Mouse (Mus musculus): ENCODE data around the gene Gm20518. TPM values are rescaled to one million over a fixed set of nuclear protein-coding genes. Genes with fewer than 3 reads are reported as not detected.

Gene Gm20518
- polyA plus RNA-seq, 1 experiment from 2014 or later = 0.12 TPM

- WGBS = 42% methylated on average over 3 of the region's 3 CpGs
- no peak for ATAC-seq (ENCODE audit: extremely low read depth, insufficient number of reproducible peaks, low FRiP score, low TSS enrichment)
- Histone ChIP-seq H3K4me1 (peaks cover 26% of the 10 kb centered on the region), H3K27ac (replicated peaks) (peak overlapping the region; percentile 53; the same call in 1 of the 2 replicates), H3K9me3 (no peaks in the 10 kb centered on the region), H3K4me2 (no peak overlapping the region), H3K9ac (peak overlapping the region; percentile 66; the same call in 1 of the 2 replicates), H3K4me3 (no peak overlapping the region), H3K27me3 (replicated peaks) (no peaks in the 10 kb centered on the region), H3K36me3 (no peaks in the 10 kb centered on the region; the same call in 1 of the 2 replicates)
These were observed 1.1 kb upstream of the Gm20518 start for GRCm38 (mm10) chr16:17892606-17893005.

- WGBS = under 1% methylated on average over 44 of the region's 44 CpGs
- Histone ChIP-seq H3K9ac (peak overlapping the region; percentile 98), H3K27me3 (replicated peaks) (no peaks in the 10 kb centered on the region), H3K4me1 (peaks cover 30% of the 10 kb centered on the region), H3K9me3 (no peaks in the 10 kb centered on the region), H3K4me3 (peak overlapping the region; percentile 95), H3K36me3 (no peaks in the 10 kb centered on the region; the same call in 1 of the 2 replicates), H3K4me2 (peak overlapping the region; percentile 89), H3K27ac (replicated peaks) (peak overlapping the region; percentile 98)
- ATAC-seq (ENCODE audit: extremely low read depth, insufficient number of reproducible peaks, low FRiP score, low TSS enrichment) = peak; percentile 65
These were observed 429 bp downstream of the Gm20518 start for GRCm38 (mm10) chr16:17890917-17891566.

GRCm38 (mm10) chr16:17890342-17890727 is 1.1 kb downstream of the Gm20518 start:
- H3K4me3 ChIP-seq = peak overlapping the region; percentile 95
- H3K4me1 ChIP-seq = peaks cover 30% of the 10 kb centered on the region
- peak overlapping the region; percentile 89 for H3K4me2 ChIP-seq
- peak overlapping the region; percentile 98 for H3K9ac ChIP-seq
- no peak for ATAC-seq (ENCODE audit: extremely low read depth, insufficient number of reproducible peaks, low FRiP score, low TSS enrichment)
- H3K9me3 ChIP-seq = no peaks in the 10 kb centered on the region
- no peaks in the 10 kb centered on the region; the same call in 1 of the 2 replicates for H3K36me3 ChIP-seq
- H3K27me3 ChIP-seq (replicated peaks) = no peaks in the 10 kb centered on the region
- 55% methylated on average over 2 of the region's 2 CpGs for WGBS
- H3K27ac ChIP-seq (replicated peaks) = peak overlapping the region; percentile 98

GRCm38 (mm10) chr16:17889689-17890341 is 1.7 kb downstream of the Gm20518 start:
- WGBS = 80% methylated on average over 6 of the region's 6 CpGs
- Histone ChIP-seq H3K4me1 (peaks cover 30% of the 10 kb centered on the region), H3K27ac (replicated peaks) (0 out of 2 replicates have a peak overlapping the region, but pooled peaks have one; percentile 98), H3K4me2 (peak overlapping the region; percentile 89), H3K27me3 (replicated peaks) (no peaks in the 10 kb centered on the region), H3K9ac (peak overlapping the region; percentile 98), H3K36me3 (peaks cover 2% of the 10 kb centered on the region; the same call in 1 of the 2 replicates), H3K9me3 (no peaks in the 10 kb centered on the region), H3K4me3 (peak overlapping the region; percentile 95)
- no peak for ATAC-seq (ENCODE audit: extremely low read depth, insufficient number of reproducible peaks, low FRiP score, low TSS enrichment)

GRCm38 (mm10) chr16:17884116-17884515 is 7.4 kb downstream of the Gm20518 start:
- H3K4me3 ChIP-seq = no peak overlapping the region
- WGBS = 56% methylated on average over 6 of the region's 6 CpGs
- peaks cover 19% of the 10 kb centered on the region; the same call in 1 of the 2 replicates for H3K36me3 ChIP-seq
- H3K27me3 ChIP-seq (replicated peaks) = no peaks in the 10 kb centered on the region
- no peak for ATAC-seq (ENCODE audit: extremely low read depth, insufficient number of reproducible peaks, low FRiP score, low TSS enrichment)
- no peak overlapping the region for H3K4me2 ChIP-seq
- H3K27ac ChIP-seq (replicated peaks) = no peak overlapping the region
- H3K9ac ChIP-seq = no peak overlapping the region
- no peaks in the 10 kb centered on the region for H3K9me3 ChIP-seq
- H3K4me1 ChIP-seq = peaks cover 40% of the 10 kb centered on the region

- Histone ChIP-seq H3K4me1 (peaks cover 46% of the 10 kb centered on the region), H3K9ac (no peak overlapping the region), H3K4me2 (no peak overlapping the region), H3K9me3 (no peaks in the 10 kb centered on the region), H3K27me3 (replicated peaks) (no peaks in the 10 kb centered on the region), H3K27ac (replicated peaks) (no peak overlapping the region), H3K4me3 (no peak overlapping the region), H3K36me3 (peaks cover 19% of the 10 kb centered on the region)
- ATAC-seq (ENCODE audit: extremely low read depth, insufficient number of reproducible peaks, low FRiP score, low TSS enrichment) = no peak
These were observed 9.3 kb downstream of the Gm20518 start for GRCm38 (mm10) chr16:17882196-17882595.

- Histone ChIP-seq H3K4me3 (no peak overlapping the region), H3K27me3 (replicated peaks) (no peaks in the 10 kb centered on the region), H3K36me3 (peaks cover 17% of the 10 kb centered on the region), H3K9ac (no peak overlapping the region), H3K27ac (replicated peaks) (no peak overlapping the region), H3K4me2 (no peak overlapping the region), H3K4me1 (peaks cover 53% of the 10 kb centered on the region), H3K9me3 (no peaks in the 10 kb centered on the region)
- 81% methylated on average over 4 of the region's 4 CpGs for WGBS
- no peak for ATAC-seq (ENCODE audit: extremely low read depth, insufficient number of reproducible peaks, low FRiP score, low TSS enrichment)
These were observed 11.9 kb downstream of the Gm20518 start for GRCm38 (mm10) chr16:17879571-17879970.

- Histone ChIP-seq H3K4me3 (no peak overlapping the region), H3K27me3 (replicated peaks) (no peaks in the 10 kb centered on the region), H3K4me1 (peaks cover 63% of the 10 kb centered on the region), H3K9ac (no peak overlapping the region), H3K36me3 (peaks cover 17% of the 10 kb centered on the region), H3K9me3 (no peaks in the 10 kb centered on the region), H3K4me2 (no peak overlapping the region), H3K27ac (replicated peaks) (no peak overlapping the region)
- WGBS = 90% methylated on average over 1 of the region's 1 CpGs
- ATAC-seq (ENCODE audit: extremely low read depth, insufficient number of reproducible peaks, low FRiP score, low TSS enrichment) = no peak
These were observed 15.4 kb downstream of the Gm20518 start for GRCm38 (mm10) chr16:17876096-17876495.

GRCm38 (mm10) chr16:17875174-17875573 is 16.3 kb downstream of the Gm20518 start:
- 0 out of 2 replicates have a peak overlapping the region, but pooled peaks have one; percentile 2 for H3K4me2 ChIP-seq
- 23% methylated on average over 4 of the region's 4 CpGs for WGBS
- no peaks in the 10 kb centered on the region for H3K9me3 ChIP-seq
- ATAC-seq (ENCODE audit: extremely low read depth, insufficient number of reproducible peaks, low FRiP score, low TSS enrichment) = no peak
- no peak overlapping the region for H3K9ac ChIP-seq
- H3K4me3 ChIP-seq = no peak overlapping the region
- H3K4me1 ChIP-seq = peaks cover 66% of the 10 kb centered on the region
- no peaks in the 10 kb centered on the region for H3K27me3 ChIP-seq (replicated peaks)
- H3K36me3 ChIP-seq = peaks cover 26% of the 10 kb centered on the region
- peak overlapping the region; percentile 61 for H3K27ac ChIP-seq (replicated peaks)

- peak overlapping the region; percentile 13; the same call in 1 of the 2 replicates for H3K4me2 ChIP-seq
- H3K27me3 ChIP-seq (replicated peaks) = no peaks in the 10 kb centered on the region
- H3K4me3 ChIP-seq = no peak overlapping the region
- H3K4me1 ChIP-seq = peaks cover 60% of the 10 kb centered on the region
- ATAC-seq (ENCODE audit: extremely low read depth, insufficient number of reproducible peaks, low FRiP score, low TSS enrichment) = no peak
- H3K27ac ChIP-seq (replicated peaks) = peak overlapping the region; percentile 58
- H3K9me3 ChIP-seq = no peaks in the 10 kb centered on the region
- H3K9ac ChIP-seq = peak overlapping the region; percentile 62
- 23% methylated on average over 4 of the region's 4 CpGs for WGBS
- peaks cover 40% of the 10 kb centered on the region for H3K36me3 ChIP-seq
These were observed 18.5 kb downstream of the Gm20518 start for GRCm38 (mm10) chr16:17872995-17873394.

- Histone ChIP-seq H3K9me3 (no peaks in the 10 kb centered on the region), H3K4me1 (peaks cover 59% of the 10 kb centered on the region), H3K27ac (replicated peaks) (no peak overlapping the region), H3K4me3 (no peak overlapping the region), H3K36me3 (peaks cover 46% of the 10 kb centered on the region), H3K27me3 (replicated peaks) (no peaks in the 10 kb centered on the region), H3K9ac (no peak overlapping the region), H3K4me2 (no peak overlapping the region)
- 33% methylated on average over 5 of the region's 5 CpGs for whole genome bisulfite sequencing
- no peak for ATAC-seq (ENCODE audit: extremely low read depth, insufficient number of reproducible peaks, low FRiP score, low TSS enrichment)
These were observed 20.2 kb downstream of the Gm20518 start for GRCm38 (mm10) chr16:17871248-17871647.
